Mouse (Mus musculus): ENCODE data around the gene Tmc1.

Gene Tmc1

GRCm38 (mm10) chr19:20953874-20954273, at the start of gene Tmc1:
Tmc1 (minus strand) TSS chr19:20954202.
- no peak for DNase-seq (ENCODE audit: low read depth, low spot score)

- no peak for DNase-seq (ENCODE audit: low read depth, low spot score)
These were observed 47.5 kb upstream of the Tmc1 start for GRCm38 (mm10) chr19:21001552-21001951.

DNA sequence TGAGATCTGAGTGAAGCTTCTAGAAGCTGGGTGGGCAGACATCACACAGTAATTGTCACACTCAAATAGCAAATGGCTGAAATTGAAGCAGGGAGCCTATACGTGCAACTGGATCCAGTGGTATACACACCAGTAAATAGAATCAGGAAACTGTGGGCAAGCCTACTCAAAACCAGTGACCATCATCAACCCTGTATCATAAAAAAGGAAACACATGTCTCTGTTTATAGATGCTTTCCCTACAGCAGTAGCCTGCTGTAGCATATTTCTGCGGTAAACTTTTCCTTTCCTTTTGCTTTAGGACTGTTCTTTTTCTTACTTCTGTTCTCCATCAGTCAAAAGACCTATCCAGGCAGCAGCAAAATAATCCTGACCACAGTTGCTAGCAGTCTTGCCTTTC, 25.2 kb upstream of the Tmc1 start:
- no peak for DNase-seq (ENCODE audit: low read depth, low spot score)

GRCm38 (mm10) chr19:20978148-20978547, 24.1 kb upstream of the Tmc1 start:
- DNase-seq (ENCODE audit: low read depth, low spot score) = peak; percentile 0

DNA sequence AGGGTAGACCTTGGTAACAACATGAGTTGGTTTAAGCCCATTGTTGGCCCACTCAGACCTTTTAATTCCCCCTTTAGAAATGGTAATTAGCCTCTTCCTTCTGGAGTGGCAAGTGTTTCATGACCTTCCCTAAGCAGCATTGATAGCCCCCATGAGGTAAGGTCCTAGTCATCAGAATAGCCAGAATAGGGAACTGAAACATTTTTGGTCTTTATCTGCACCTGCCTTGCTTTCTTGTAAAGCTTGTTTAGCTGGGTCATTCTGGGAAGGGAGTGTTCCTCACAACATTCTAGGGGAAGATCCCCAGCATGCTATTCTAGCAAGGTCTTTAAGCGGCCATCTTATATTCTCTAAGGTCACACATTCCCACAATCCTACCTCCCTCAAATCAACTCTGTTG, 17.9 kb upstream of the Tmc1 start:
- no peak for DNase-seq (ENCODE audit: low read depth, low spot score)

- DNase-seq (ENCODE audit: low read depth, low spot score) = no peak
These were observed 813 bp upstream of the Tmc1 start for GRCm38 (mm10) chr19:20954815-20955214.

DNA sequence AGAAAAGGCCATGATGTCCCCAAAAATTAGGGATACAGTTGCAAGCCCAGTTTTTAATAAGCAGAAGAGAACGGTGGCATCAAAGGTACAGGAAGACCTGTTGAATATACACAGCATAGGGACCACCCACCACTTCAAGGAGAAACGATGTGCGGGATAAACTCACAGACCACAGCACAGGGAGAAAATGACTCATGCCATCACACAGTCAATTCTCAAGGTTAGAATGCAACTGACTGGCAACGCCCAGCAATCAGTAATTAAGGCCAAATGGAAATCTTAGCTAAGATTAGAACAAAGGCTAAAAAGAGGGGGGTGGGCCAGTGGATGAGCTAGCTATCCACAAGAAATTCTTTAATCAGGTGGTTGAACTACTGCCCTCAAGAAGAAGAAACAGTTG, 9.6 kb downstream of the Tmc1 start:
- DNase-seq (ENCODE audit: low read depth, low spot score) = no peak

GRCm38 (mm10) chr19:20924282-20924681, 29.7 kb downstream of the Tmc1 start:
- no peak for DNase-seq (ENCODE audit: low read depth, low spot score)

DNA sequence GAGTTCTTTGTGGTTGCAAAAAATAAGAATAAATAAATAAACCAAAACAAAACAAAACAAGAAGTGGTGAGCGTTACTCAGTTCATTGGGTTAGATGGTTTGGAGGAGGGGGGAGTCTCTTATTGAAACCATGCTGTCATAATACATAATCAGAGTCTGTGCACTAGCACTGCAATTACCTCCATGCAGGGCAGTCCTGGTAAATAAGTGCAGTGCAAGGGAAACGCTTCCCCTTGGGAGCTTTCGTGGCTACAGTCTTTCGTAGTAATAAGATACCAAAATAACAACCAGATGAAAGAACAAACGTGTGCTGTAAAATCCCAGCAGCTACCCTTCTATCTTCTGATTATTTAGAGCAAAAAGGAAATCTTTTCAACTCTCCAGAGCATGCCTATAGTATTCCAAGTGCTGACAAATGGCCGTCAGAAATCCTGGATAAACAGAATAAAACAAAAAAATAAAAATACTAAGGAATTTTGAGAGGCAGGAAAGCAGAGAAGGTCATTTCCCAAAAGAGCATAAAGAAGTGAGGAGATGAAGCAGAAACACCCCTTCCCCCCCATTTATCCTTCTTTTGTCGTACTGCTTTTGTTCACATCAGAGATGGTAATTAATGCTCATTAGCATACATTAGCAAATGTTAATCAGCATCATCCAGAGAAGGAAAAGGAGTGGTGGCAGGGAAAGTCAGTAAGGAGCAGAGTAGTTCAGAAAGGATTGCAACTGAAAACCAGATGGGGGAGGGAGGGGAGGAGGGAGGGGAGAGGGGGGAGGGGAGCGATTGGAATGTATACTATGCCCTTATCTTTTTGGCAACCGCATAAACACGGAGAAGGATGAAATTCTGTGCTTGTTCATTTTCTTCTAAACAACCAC, 30.4 kb downstream of the Tmc1 start:
- DNase-seq (ENCODE audit: low read depth, low spot score) = no peak

- DNase-seq (ENCODE audit: low read depth, low spot score) = no peak
These were observed 35.8 kb downstream of the Tmc1 start for GRCm38 (mm10) chr19:20918241-20918640.

- no peak for DNase-seq (ENCODE audit: low read depth, low spot score)
These were observed 38.9 kb downstream of the Tmc1 start for GRCm38 (mm10) chr19:20915151-20915550.

GRCm38 (mm10) chr19:20910356-20910755, 43.6 kb downstream of the Tmc1 start:
- DNase-seq (ENCODE audit: low read depth, low spot score) = no peak

DNA sequence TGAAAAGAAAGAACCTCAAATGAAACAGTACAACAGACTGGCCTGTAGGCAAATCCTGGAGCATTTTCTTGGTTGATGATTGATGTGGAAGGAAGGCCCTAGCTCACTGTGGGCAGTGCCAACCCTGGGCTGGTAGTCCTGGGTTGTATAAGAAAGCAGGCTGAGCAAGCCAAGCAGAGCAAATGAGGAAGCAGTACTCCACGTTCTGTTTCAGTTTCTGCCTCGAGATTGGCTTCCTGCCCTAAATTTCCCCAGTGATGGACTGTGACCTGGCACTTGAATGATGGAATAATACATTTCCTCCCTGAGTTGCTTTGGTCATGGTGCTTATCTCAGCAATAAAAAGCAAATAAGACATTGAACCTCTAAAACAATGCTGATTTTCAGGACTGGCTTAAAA, 72.8 kb downstream of the Tmc1 start:
- DNase-seq (ENCODE audit: low read depth, low spot score) = no peak

- DNase-seq (ENCODE audit: low read depth, low spot score) = no peak
These were observed 78.1 kb downstream of the Tmc1 start for GRCm38 (mm10) chr19:20875881-20876280.

DNA sequence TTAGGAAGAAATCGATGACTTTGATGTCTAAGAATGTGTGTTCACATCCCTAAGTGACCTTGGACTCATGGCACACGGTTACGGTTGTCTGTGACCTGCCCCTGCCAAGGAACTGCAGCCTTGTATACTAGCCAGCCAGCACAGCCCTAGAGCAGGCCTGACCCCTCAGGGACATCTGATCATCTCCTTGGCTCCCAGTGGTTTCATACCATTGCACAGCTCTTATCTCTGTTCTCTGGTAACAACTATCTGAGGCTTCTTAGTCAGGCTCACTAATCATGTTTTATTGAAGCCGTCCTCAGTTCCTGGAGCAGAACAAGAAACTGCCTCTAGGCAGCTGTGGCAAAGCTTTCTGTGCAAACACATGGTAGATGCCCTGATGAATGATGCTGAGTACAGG, 92.2 kb downstream of the Tmc1 start:
- DNase-seq (ENCODE audit: low read depth, low spot score) = no peak

- DNase-seq (ENCODE audit: low read depth, low spot score) = no peak
These were observed 93.7 kb downstream of the Tmc1 start for GRCm38 (mm10) chr19:20860270-20860669.

DNA sequence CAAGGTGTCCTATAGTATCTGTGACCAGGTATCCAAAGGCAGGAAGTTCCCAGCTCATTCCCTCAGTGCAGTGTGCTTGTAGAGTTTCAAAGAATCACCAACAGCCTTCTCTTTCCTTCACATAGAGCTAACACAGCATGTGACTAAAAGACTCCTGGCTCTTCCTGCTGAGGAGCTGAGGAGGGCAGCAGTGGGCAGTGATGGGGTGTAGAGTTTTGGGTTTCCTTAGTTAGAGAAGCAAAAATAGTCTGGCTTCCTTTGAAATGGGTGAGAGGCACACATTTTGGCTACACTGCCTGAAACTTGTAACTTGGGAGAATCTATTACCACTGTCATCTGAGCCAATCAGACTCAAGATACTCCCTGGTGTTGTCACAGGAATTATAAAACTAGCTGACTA, 96.2 kb downstream of the Tmc1 start:
- DNase-seq (ENCODE audit: low read depth, low spot score) = no peak

GRCm38 (mm10) chr19:20848906-20849305, 105.1 kb downstream of the Tmc1 start:
- no peak for DNase-seq (ENCODE audit: low read depth, low spot score)

- no peak for DNase-seq (ENCODE audit: low read depth, low spot score)
These were observed 106.4 kb downstream of the Tmc1 start for GRCm38 (mm10) chr19:20847476-20848073.

DNA sequence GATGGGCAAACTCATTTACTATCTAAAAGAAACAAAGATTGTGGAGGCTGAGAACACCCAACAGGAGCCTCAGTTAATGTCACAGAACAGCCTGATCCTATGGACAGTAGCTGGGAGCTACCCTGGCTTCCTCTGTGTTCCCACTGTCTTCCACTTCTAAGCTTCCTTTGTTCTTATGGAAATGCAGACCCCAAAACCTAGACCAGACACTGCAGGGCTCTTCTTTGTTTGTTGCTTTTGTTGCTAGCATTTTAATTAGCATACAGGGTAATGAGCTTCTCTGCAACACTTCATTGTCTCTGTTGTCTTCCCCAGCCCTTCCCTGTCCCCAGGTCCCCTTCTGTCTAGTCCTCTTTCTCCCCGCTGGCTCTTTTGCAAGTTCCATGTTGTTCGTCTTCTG, 116.6 kb downstream of the Tmc1 start:
- DNase-seq (ENCODE audit: low read depth, low spot score) = no peak

DNA sequence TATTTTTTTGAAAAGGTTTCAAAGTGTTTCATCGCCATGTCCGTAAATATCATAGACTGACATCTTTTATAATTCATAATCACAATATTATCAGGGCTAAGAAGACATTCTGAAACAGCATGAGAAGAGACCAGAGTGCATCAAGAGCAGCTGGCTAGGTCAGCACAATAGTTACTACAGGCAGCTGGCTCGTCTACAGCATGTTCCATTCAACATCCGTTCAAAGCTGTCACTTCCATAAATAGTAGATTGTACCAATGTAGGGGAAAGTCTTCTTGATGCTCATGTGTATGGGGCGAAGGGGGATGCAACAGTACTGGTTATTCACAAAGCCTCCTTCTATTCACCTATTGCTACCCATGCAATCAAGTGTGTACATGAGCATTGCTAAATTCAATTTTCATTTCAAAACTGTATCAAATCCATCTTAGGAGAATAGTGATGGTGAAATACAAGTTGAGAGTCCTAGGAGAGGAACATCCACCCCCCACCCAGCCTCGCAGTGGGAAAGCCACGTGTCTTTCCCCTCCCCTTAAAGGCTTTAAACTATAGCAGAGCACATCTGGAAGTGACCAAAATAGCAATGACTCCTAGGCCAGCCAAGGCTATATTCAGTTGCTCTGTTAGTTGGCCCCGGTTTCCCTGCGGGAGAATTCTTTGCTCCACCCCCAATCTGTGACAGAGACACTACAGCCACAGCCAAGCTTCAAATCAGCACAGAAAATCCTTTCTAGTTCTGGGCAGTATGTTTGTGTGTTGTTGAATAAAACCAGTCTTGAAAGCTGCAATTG, 117.8 kb downstream of the Tmc1 start:
- DNase-seq (ENCODE audit: low read depth, low spot score) = no peak

- DNase-seq (ENCODE audit: low read depth, low spot score) = no peak
These were observed 119.1 kb downstream of the Tmc1 start for GRCm38 (mm10) chr19:20834895-20835294.
